Mouse (Mus musculus) pancreas, adult 10 weeks (tissue): Measurements from ENCODE around the gene Gm20388. TPM values are rescaled to one million over a fixed set of nuclear protein-coding genes. Genes with fewer than 3 reads are reported as not detected.

ENCODE experiments used
- polyA plus RNA-seq: library from polyadenylated mRNA; stranded (reverse); fragments of 350-450 nt; fragmentation: Illumina TruSeq; extraction: RNeasy Lipid Tissue Mini Kit (QIAGEN cat#74804); gene quantifications from one replicate; pipeline ENCODE4 v1.2.3, GENCODE M21; 2015; ENCODE audit warnings: low read depth, low replicate concordance; ENCODE audit not compliant: insufficient read depth

Gm20388 gene
- polyA plus RNA-seq, 1 experiment from 2014 or later, result 7.6 TPM

GRCm38 (mm10) chr8:123477737-123478258, 3567.2 kb downstream of the Gm20388 start, which contains the start of gene Afg3l1:
Gene Afg3l1 (plus strand): TSS chr8:123477903.

GRCm38 (mm10) chr8:123514781-123515539, 3604.3 kb downstream of the Gm20388 start, which contains the start of gene Dbndd1:
Gene Dbndd1 (minus strand): TSS chr8:123515463.

GRCm38 (mm10) chr8:123518667-123519066, 3608.0 kb downstream of the Gm20388 start, which contains the start of gene Gas8:
Gene Gas8 (plus strand): TSS chr8:123518834.

GRCm38 (mm10) chr8:123653308-123653993, 3742.8 kb downstream of the Gm20388 start, which contains the start of gene Rhou:
Gene Rhou (plus strand): TSS chr8:123653929.

GRCm38 (mm10) chr8:123805718-123806373, 3895.2 kb downstream of the Gm20388 start, which contains the start of gene Rab4a:
Gene Rab4a (plus strand): TSS chr8:123805985.

GRCm38 (mm10) chr8:123859648-123860259, 3949.1 kb downstream of the Gm20388 start, which contains the start of gene Ccsap:
Gene Ccsap (minus strand): TSS chr8:123860209.

GRCm38 (mm10) chr8:123894502-123895097, 3984.0 kb downstream of the Gm20388 start, which contains the start of gene Acta1:
Gene Acta1 (minus strand): TSS chr8:123894751.

GRCm38 (mm10) chr8:123948942-123949685, 4038.5 kb downstream of the Gm20388 start, which contains the start of gene Nup133:
Gene Nup133 (minus strand): TSS chr8:123949265.

GRCm38 (mm10) chr8:123982826-123983400, 4072.3 kb downstream of the Gm20388 start, which contains the start of gene Abcb10:
Gene Abcb10 (minus strand): TSS chr8:123983122.

GRCm38 (mm10) chr8:124021237-124022227, 4110.9 kb downstream of the Gm20388 start, which contains the start of the genes Taf5l and Urb2:
Gene Taf5l (minus strand): TSS chr8:124021397.
Gene Urb2 (plus strand): TSS chr8:124021508.

GRCm38 (mm10) chr8:124231176-124231484, 4320.5 kb downstream of the Gm20388 start, which contains the start of gene Galnt2:
Gene Galnt2 (plus strand): TSS chr8:124231391.

Other genes with a start within 250 kb of the Gm20388 start
- gene Wfdc1, start 244.5 kb upstream of the Gm20388 start, polyA plus RNA-seq, result 11.7 TPM
- gene Atp2c2, start 210.8 kb upstream of the Gm20388 start, polyA plus RNA-seq, result 5.0 TPM
- gene Tldc1, start 132.4 kb upstream of the Gm20388 start, polyA plus RNA-seq, result 2.4 TPM
- gene Cotl1, start 70.3 kb upstream of the Gm20388 start, polyA plus RNA-seq, result 13.2 TPM
- gene Klhl36, start 48.6 kb upstream of the Gm20388 start, polyA plus RNA-seq, result 2.3 TPM
- gene Usp10, start 481 bp upstream of the Gm20388 start, polyA plus RNA-seq, result 40.6 TPM
- 14.8 TPM for gene Crispld2, start 81.6 kb downstream of the Gm20388 start, polyA plus RNA-seq
- gene Zdhhc7, start 190.6 kb downstream of the Gm20388 start, polyA plus RNA-seq, result 6.5 TPM
- gene 6430548M08Rik, start 203.3 kb downstream of the Gm20388 start, polyA plus RNA-seq, result 16.3 TPM